Mouse (Mus musculus): ENCODE measurements around the gene Cacna1h. TPM values are rescaled to one million over a fixed set of nuclear protein-coding genes. Genes with fewer than 3 reads are reported as not detected.
A peak's percentile ranks its signal among the peaks of the same experiment; 100 is the strongest.

Gene Cacna1h
- polyA plus RNA-seq (2014; fragmentation: Nextera tagmentation; extraction: Ambion mirVana): 5.5 and 11.0 TPM in 2 replicates

DNA sequence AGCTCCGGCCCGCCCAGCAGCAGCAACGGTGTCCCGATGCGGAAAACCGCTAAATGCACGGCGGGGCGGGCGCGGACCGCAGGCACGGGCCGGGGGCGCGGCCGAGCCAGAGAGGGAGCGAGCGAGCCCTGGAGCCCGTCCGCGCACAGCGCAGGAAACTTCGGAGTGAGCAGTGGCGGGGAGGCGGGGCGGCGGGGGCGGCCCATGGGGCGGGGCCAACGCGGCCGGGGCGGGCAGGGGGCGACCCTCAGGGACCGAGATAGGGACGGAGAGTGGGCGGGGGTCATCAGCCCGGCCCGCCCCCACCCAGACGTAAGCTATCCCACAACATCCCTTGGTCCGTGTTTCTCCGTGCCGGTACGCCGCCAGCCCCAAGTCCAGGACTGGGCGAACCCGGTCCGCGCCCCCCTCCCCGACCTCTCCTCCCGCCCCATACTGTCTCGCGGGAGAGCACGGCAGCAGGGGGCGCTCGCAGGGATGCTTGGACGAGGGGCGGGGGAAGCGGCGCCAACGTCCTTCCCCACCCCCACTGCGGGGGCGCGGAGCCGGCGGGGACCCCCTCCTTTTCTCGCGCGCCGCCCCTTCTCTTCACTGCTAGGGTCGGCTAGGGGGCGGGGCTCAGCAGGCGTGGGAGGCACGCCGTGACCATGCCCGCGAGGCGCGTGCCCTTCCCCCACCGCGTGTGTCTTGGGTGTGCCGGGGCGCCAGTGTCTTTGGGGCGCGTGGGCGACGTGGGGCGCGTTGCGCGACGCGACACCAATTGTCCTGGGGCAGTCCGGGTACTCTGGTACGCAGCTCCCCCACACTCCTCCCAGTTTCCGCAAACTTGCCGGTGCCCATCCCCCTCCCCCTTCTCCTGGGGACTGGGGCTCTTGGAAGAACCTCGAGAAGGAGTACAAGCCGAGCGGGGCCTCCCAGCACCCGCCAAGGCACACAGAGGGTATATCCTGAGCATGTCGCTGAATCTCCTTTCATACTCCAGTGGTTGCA is at the start of gene Cacna1h:
Gene Cacna1h, minus strand, starts transcription at position 167 of the 990 bp plus-strand sequence.
- Histone ChIP-seq H3K27ac (ENCODE audit: low read depth, low read length) (peak within 1 kb of the TSS; percentile 72), H3K27me3 (replicated peaks; ENCODE audit: control insufficient read depth, insufficient read depth, low read length) (peaks cover 11% of the 10 kb centered on the region; the same call in 1 of the 2 replicates), H3K9ac (ENCODE audit: low read length) (peak within 1 kb of the TSS; percentile 86), H3K4me2 (ENCODE audit: low read length) (peak within 1 kb of the TSS; percentile 93), H3K4me1 (ENCODE audit: control insufficient read depth, insufficient read depth, low read length) (peaks cover 8% of the 10 kb centered on the region), H3K4me3 (ENCODE audit: low read depth, low read length) (peak within 1 kb of the TSS; percentile 72), H3K36me3 (ENCODE audit: control insufficient read depth, insufficient read depth, low read length) (no peaks in the 10 kb centered on the region), H3K9me3 (replicated peaks; ENCODE audit: control insufficient read depth, low read length) (no peaks in the 10 kb centered on the region)
- peak; percentile 85 for ATAC-seq
- under 1% methylated on average over 59 of the region's 103 CpGs for WGBS
- DNase-seq (ENCODE audit: low spot score): peak; percentile 84

DNA sequence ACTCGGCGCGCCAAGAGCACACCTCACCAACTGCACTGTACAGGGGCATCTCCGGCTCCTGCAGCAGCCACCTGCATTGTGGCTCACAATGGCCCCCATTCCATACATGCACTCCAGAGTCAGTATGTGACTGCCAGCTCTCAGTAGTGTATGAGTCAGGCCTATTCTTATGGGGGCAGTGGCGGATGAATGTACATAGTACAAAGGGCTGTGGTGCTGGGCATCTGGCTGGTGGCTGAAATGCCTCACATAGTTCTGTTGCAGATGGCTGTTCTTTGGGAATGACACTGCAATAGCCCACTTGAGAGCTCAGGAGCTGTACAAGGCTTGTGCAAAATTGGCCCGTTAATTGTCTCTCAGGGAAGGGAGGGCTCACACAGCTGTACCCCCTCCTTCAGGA is 48.5 kb upstream of the Cacna1h start:
- Histone ChIP-seq H3K4me1 (ENCODE audit: control insufficient read depth, insufficient read depth, low read length) (no peaks in the 10 kb centered on the region), H3K9ac (ENCODE audit: low read length) (no peak overlapping the region), H3K36me3 (ENCODE audit: control insufficient read depth, insufficient read depth, low read length) (no peaks in the 10 kb centered on the region), H3K4me2 (ENCODE audit: low read length) (no peak overlapping the region), H3K27ac (ENCODE audit: low read depth, low read length) (no peak overlapping the region), H3K27me3 (replicated peaks; ENCODE audit: control insufficient read depth, insufficient read depth, low read length) (0 out of 2 replicates have a peak, but pooled peaks cover 3% of the 10 kb centered on the region), H3K4me3 (ENCODE audit: low read depth, low read length) (no peak overlapping the region), H3K9me3 (replicated peaks; ENCODE audit: control insufficient read depth, low read length) (no peaks in the 10 kb centered on the region)
- DNase-seq (ENCODE audit: low spot score) (no peak), ATAC-seq (no peak)
- 76% methylated on average over 6 of the region's 6 CpGs for WGBS

DNA sequence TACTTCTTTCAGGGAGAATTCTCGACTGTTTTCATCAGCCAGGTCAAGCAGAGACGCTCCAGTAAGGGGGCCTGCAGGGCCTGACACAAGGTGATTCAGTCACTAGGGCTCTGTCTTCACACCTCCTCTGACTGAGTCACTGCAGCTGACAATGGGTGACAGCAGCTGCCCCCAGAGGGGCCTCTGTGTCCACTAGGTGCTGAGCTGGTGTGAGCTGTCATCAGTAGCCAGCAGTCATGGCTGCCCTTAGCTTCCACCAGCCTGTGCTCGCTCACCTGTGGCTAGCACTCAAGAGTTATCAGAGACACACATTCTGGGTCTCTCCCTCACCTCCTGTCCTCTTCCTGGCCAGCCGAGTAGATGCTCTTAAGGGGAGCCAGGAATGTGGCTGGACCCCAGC is 47.2 kb upstream of the Cacna1h start:
- Histone ChIP-seq H3K9ac (ENCODE audit: low read length) (no peak overlapping the region), H3K9me3 (replicated peaks; ENCODE audit: control insufficient read depth, low read length) (no peaks in the 10 kb centered on the region), H3K4me1 (ENCODE audit: control insufficient read depth, insufficient read depth, low read length) (no peaks in the 10 kb centered on the region), H3K4me3 (ENCODE audit: low read depth, low read length) (no peak overlapping the region), H3K36me3 (ENCODE audit: control insufficient read depth, insufficient read depth, low read length) (no peaks in the 10 kb centered on the region), H3K27ac (ENCODE audit: low read depth, low read length) (no peak overlapping the region), H3K27me3 (replicated peaks; ENCODE audit: control insufficient read depth, insufficient read depth, low read length) (0 out of 2 replicates have a peak, but pooled peaks cover 3% of the 10 kb centered on the region), H3K4me2 (ENCODE audit: low read length) (no peak overlapping the region)
- ATAC-seq (no peak), DNase-seq (ENCODE audit: low spot score) (no peak)
- 72% methylated on average over 4 of the region's 4 CpGs for WGBS

DNA sequence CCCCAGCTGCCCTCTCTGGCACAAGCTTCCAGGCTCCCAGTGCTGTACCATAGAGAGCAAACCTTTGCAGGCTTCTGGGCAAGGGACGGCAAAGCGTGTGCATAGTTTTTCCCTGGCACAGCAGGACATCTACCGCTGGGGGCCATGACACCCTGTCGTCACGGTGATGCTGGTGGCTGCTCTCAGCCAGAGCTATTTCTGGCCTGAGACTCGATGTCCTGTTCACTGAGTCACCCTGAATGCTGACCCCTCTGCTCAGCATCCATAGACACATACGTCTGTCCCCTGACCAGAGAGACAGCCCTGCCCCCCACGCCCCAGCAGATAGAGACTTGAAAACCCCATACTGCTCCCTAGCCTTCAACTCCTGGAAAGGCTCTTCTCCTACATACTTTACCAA is 46.6 kb upstream of the Cacna1h start:
- no peak for ATAC-seq
- Histone ChIP-seq H3K4me2 (ENCODE audit: low read length) (no peak overlapping the region), H3K4me1 (ENCODE audit: control insufficient read depth, insufficient read depth, low read length) (no peaks in the 10 kb centered on the region), H3K36me3 (ENCODE audit: control insufficient read depth, insufficient read depth, low read length) (no peaks in the 10 kb centered on the region), H3K9ac (ENCODE audit: low read length) (no peak overlapping the region), H3K27ac (ENCODE audit: low read depth, low read length) (no peak overlapping the region), H3K9me3 (replicated peaks; ENCODE audit: control insufficient read depth, low read length) (no peaks in the 10 kb centered on the region), H3K27me3 (replicated peaks; ENCODE audit: control insufficient read depth, insufficient read depth, low read length) (0 out of 2 replicates have a peak, but pooled peaks cover 9% of the 10 kb centered on the region), H3K4me3 (ENCODE audit: low read depth, low read length) (no peak overlapping the region)
- DNase-seq (ENCODE audit: low spot score): no peak
- 55% methylated on average over 8 of the region's 8 CpGs for WGBS

GRCm38 (mm10) chr17:25475946-25476744 is 42.6 kb upstream of the Cacna1h start:
- peaks cover 4% of the 10 kb centered on the region; the same call in 1 of the 2 replicates for H3K4me1 ChIP-seq (ENCODE audit: control insufficient read depth, insufficient read depth, low read length)
- H3K4me2 ChIP-seq (ENCODE audit: low read length): no peak overlapping the region
- DNase-seq (ENCODE audit: low spot score) (peak; percentile 87), ATAC-seq (peak; percentile 29; the same call in 1 of the 2 replicates)
- H3K4me3 ChIP-seq (ENCODE audit: low read depth, low read length): no peak overlapping the region
- no peaks in the 10 kb centered on the region for H3K9me3 ChIP-seq (replicated peaks; ENCODE audit: control insufficient read depth, low read length)
- no peak overlapping the region for H3K9ac ChIP-seq (ENCODE audit: low read length)
- H3K27ac ChIP-seq (ENCODE audit: low read depth, low read length): no peak overlapping the region
- H3K27me3 ChIP-seq (replicated peaks; ENCODE audit: control insufficient read depth, insufficient read depth, low read length): peaks cover 20% of the 10 kb centered on the region; the same call in 1 of the 2 replicates
- no peaks in the 10 kb centered on the region for H3K36me3 ChIP-seq (ENCODE audit: control insufficient read depth, insufficient read depth, low read length)
- 39% methylated on average over 19 of the region's 19 CpGs for WGBS

- Histone ChIP-seq H3K9ac (ENCODE audit: low read length) (peak overlapping the region; percentile 32; the same call in 1 of the 2 replicates), H3K27me3 (replicated peaks; ENCODE audit: control insufficient read depth, insufficient read depth, low read length) (peaks cover 24% of the 10 kb centered on the region; the same call in 1 of the 2 replicates), H3K4me2 (ENCODE audit: low read length) (peak overlapping the region; percentile 53), H3K4me3 (ENCODE audit: low read depth, low read length) (peak overlapping the region; percentile 29), H3K9me3 (replicated peaks; ENCODE audit: control insufficient read depth, low read length) (no peaks in the 10 kb centered on the region), H3K4me1 (ENCODE audit: control insufficient read depth, insufficient read depth, low read length) (peaks cover 4% of the 10 kb centered on the region; the same call in 1 of the 2 replicates), H3K27ac (ENCODE audit: low read depth, low read length) (no peak overlapping the region), H3K36me3 (ENCODE audit: control insufficient read depth, insufficient read depth, low read length) (no peaks in the 10 kb centered on the region)
- WGBS: 1% methylated on average over 38 of the region's 38 CpGs
- peak; percentile 28 for ATAC-seq
- DNase-seq (ENCODE audit: low spot score): peak; percentile 75
Measured at GRCm38 (mm10) chr17:25474330-25475077, 40.9 kb upstream of the Cacna1h start.

GRCm38 (mm10) chr17:25472044-25472443 is 38.5 kb upstream of the Cacna1h start:
- WGBS: 63% methylated on average over 14 of the region's 14 CpGs
- no peak overlapping the region for H3K4me3 ChIP-seq (ENCODE audit: low read depth, low read length)
- ATAC-seq (no peak), DNase-seq (ENCODE audit: low spot score) (no peak)
- no peak overlapping the region for H3K4me2 ChIP-seq (ENCODE audit: low read length)
- no peaks in the 10 kb centered on the region for H3K36me3 ChIP-seq (ENCODE audit: control insufficient read depth, insufficient read depth, low read length)
- H3K9me3 ChIP-seq (replicated peaks; ENCODE audit: control insufficient read depth, low read length): no peaks in the 10 kb centered on the region
- no peak overlapping the region for H3K27ac ChIP-seq (ENCODE audit: low read depth, low read length)
- H3K27me3 ChIP-seq (replicated peaks; ENCODE audit: control insufficient read depth, insufficient read depth, low read length): peaks cover 21% of the 10 kb centered on the region; the same call in 1 of the 2 replicates
- H3K4me1 ChIP-seq (ENCODE audit: control insufficient read depth, insufficient read depth, low read length): peaks cover 4% of the 10 kb centered on the region; the same call in 1 of the 2 replicates
- H3K9ac ChIP-seq (ENCODE audit: low read length): no peak overlapping the region

- DNase-seq (ENCODE audit: low spot score) (no peak), ATAC-seq (no peak)
- no peak overlapping the region for H3K27ac ChIP-seq (ENCODE audit: low read depth, low read length)
- peaks cover 4% of the 10 kb centered on the region; the same call in 1 of the 2 replicates for H3K4me1 ChIP-seq (ENCODE audit: control insufficient read depth, insufficient read depth, low read length)
- H3K27me3 ChIP-seq (replicated peaks; ENCODE audit: control insufficient read depth, insufficient read depth, low read length): peaks cover 21% of the 10 kb centered on the region; the same call in 1 of the 2 replicates
- H3K4me3 ChIP-seq (ENCODE audit: low read depth, low read length): no peak overlapping the region
- no peak overlapping the region for H3K9ac ChIP-seq (ENCODE audit: low read length)
- H3K36me3 ChIP-seq (ENCODE audit: control insufficient read depth, insufficient read depth, low read length): no peaks in the 10 kb centered on the region
- 57% methylated on average over 8 of the region's 8 CpGs for WGBS
- no peak overlapping the region for H3K4me2 ChIP-seq (ENCODE audit: low read length)
- H3K9me3 ChIP-seq (replicated peaks; ENCODE audit: control insufficient read depth, low read length): no peaks in the 10 kb centered on the region
Measured at GRCm38 (mm10) chr17:25471418-25471817, 37.8 kb upstream of the Cacna1h start.

All from forebrain, embryonic 14.5 days (tissue).